Mouse (Mus musculus): ENCODE data around the gene Pald1.

GRCm38 (mm10) chr10:61315324-61315880, 67.9 kb downstream of the Pald1 start:
- TF ChIP-seq POLR2A (IDR thresholded peaks at IDR 0.05; ENCODE audit: borderline replicate concordance, extremely low read depth, low read depth, low read length) = no peak
- TF ChIP-seq CTCF (IDR thresholded peaks at IDR 0.05; ENCODE audit: insufficient read depth, low read length) = no peak

All from lung, adult 2 months (tissue).